Mouse (Mus musculus): ENCODE data around the gene Tbr1. TPM values are rescaled to one million over a fixed set of nuclear protein-coding genes. Genes with fewer than 3 reads are reported as not detected.

The Tbr1 gene
- polyA plus RNA-seq, 1 experiment = not detected

GRCm38 (mm10) chr2:61806346-61806825 lies 3.7 kb downstream of the Tbr1 start:
- Histone ChIP-seq H3K36me3 (ENCODE audit: control insufficient read depth, insufficient read depth, low read length) (no peaks in the 10 kb centered on the region), H3K27ac (ENCODE audit: insufficient read depth, low read depth, low read length) (no peak overlapping the region), H3K4me1 (ENCODE audit: control insufficient read depth, insufficient read depth, insufficient read length, low read length) (peaks cover 4% of the 10 kb centered on the region), H3K4me3 (ENCODE audit: low read depth, low read length) (no peak overlapping the region), H3K27me3 (ENCODE audit: control insufficient read depth, insufficient read depth, low read length) (peaks cover 72% of the 10 kb centered on the region)
- 5% methylated on average over 3 of the region's 3 CpGs for WGBS
- TF ChIP-seq POLR2A (IDR thresholded peaks at IDR 0.05; ENCODE audit: low read depth, low read length) (no peak), CTCF (IDR thresholded peaks at IDR 0.05; ENCODE audit: extremely low read depth, insufficient read length, insufficient replicate concordance, low read depth, low read length) (no peak)

DNA sequence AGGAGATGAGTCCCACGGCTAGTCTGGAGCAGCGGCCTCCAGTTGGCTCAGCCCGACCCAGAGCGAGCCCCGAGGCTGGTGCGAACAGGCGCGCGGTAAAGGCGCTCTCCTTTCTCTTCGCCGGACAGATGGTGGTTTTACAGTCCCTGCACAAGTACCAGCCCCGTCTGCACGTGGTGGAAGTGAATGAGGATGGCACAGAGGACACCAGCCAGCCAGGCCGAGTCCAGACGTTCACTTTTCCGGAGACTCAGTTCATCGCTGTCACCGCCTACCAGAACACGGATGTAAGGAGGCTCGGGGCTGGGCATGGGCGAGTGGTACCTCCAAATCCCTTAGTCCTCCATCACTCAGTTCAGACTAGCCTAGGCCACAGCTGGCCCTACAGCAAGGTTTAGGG lies 4.4 kb downstream of the Tbr1 start:
- 0 out of 2 replicates have a peak overlapping the region, but pooled peaks have one; percentile 5 for H3K4me3 ChIP-seq (ENCODE audit: low read depth, low read length)
- H3K36me3 ChIP-seq (ENCODE audit: control insufficient read depth, insufficient read depth, low read length) = no peaks in the 10 kb centered on the region
- no peak overlapping the region for H3K27ac ChIP-seq (ENCODE audit: insufficient read depth, low read depth, low read length)
- TF ChIP-seq CTCF (IDR thresholded peaks at IDR 0.05; ENCODE audit: extremely low read depth, insufficient read length, insufficient replicate concordance, low read depth, low read length) (no peak), POLR2A (IDR thresholded peaks at IDR 0.05; ENCODE audit: low read depth, low read length) (no peak)
- 3% methylated on average over 22 of the region's 22 CpGs for WGBS
- H3K4me1 ChIP-seq (ENCODE audit: control insufficient read depth, insufficient read depth, insufficient read length, low read length) = peaks cover 12% of the 10 kb centered on the region
- peaks cover 78% of the 10 kb centered on the region for H3K27me3 ChIP-seq (ENCODE audit: control insufficient read depth, insufficient read depth, low read length)

DNA sequence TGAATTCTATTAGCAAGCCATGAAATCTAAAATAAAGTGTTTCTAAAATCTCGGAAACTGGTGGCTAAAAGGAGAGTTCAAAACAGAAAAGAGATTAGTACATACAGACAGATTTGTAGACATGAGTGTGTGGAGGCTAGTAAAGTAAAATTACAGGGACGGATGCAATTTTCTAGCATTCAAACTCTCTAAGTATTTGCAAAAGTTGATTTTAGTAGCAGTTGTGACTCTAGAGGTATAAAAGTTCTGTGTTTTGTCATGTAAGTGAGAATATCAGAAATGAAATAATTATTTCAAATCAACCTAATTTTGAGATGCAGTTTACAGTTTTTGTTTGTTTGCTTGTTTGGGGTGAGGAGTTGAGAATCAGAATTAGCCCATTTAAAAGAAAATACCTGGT lies 5.1 kb downstream of the Tbr1 start:
- peaks cover 81% of the 10 kb centered on the region for H3K27me3 ChIP-seq (ENCODE audit: control insufficient read depth, insufficient read depth, low read length)
- 27% methylated on average over 2 of the region's 2 CpGs for WGBS
- H3K27ac ChIP-seq (ENCODE audit: insufficient read depth, low read depth, low read length) = no peak overlapping the region
- TF ChIP-seq CTCF (IDR thresholded peaks at IDR 0.05; ENCODE audit: extremely low read depth, insufficient read length, insufficient replicate concordance, low read depth, low read length) (no peak), POLR2A (IDR thresholded peaks at IDR 0.05; ENCODE audit: low read depth, low read length) (no peak)
- H3K36me3 ChIP-seq (ENCODE audit: control insufficient read depth, insufficient read depth, low read length) = no peaks in the 10 kb centered on the region
- no peak overlapping the region for H3K4me3 ChIP-seq (ENCODE audit: low read depth, low read length)
- H3K4me1 ChIP-seq (ENCODE audit: control insufficient read depth, insufficient read depth, insufficient read length, low read length) = peaks cover 12% of the 10 kb centered on the region

DNA sequence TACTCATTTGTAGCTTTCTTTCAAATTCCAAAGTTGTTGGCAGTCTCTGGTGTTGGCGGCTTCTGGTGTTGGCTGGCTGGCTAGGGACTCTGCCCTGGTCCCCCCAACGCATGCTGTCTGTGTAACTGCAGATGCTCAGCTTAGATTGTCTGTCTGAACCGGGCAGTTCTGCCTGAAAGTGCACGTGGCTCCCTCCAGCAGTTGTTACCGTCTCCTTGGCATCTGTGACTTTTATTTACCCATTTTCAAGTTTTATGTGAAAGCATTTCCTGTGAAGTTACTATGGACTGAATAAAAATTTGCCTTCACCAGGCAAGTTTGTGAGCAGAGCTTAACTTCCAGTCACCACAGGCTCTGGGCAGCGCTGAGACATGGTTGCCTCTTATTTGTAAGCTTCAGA lies 6.0 kb downstream of the Tbr1 start:
- Histone ChIP-seq H3K27ac (ENCODE audit: insufficient read depth, low read depth, low read length) (no peak overlapping the region), H3K4me1 (ENCODE audit: control insufficient read depth, insufficient read depth, insufficient read length, low read length) (peaks cover 12% of the 10 kb centered on the region), H3K27me3 (ENCODE audit: control insufficient read depth, insufficient read depth, low read length) (peaks cover 79% of the 10 kb centered on the region), H3K4me3 (ENCODE audit: low read depth, low read length) (no peak overlapping the region), H3K36me3 (ENCODE audit: control insufficient read depth, insufficient read depth, low read length) (no peaks in the 10 kb centered on the region)
- WGBS = 4% methylated on average over 6 of the region's 6 CpGs
- TF ChIP-seq POLR2A (IDR thresholded peaks at IDR 0.05; ENCODE audit: low read depth, low read length) (no peak), CTCF (IDR thresholded peaks at IDR 0.05; ENCODE audit: extremely low read depth, insufficient read length, insufficient replicate concordance, low read depth, low read length) (no peak)

DNA sequence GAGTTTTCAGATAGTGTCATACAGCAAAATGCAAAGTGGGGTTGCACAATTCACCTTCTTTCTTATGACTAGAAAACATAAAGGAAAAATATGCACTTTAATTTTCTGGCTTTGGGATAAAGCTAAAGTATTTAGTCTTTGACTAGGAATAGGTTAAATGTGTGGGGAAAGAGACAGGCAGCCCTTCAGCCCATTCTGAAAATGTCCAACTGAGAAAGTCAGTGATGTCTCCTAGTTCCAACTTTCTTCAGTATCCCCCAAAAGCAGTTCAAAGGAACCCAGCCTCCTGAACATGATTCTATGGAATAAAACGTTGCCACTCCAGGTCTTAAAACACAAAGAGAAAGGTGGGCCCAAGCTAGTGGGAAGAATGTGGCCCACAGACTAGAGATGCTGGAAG lies 6.7 kb downstream of the Tbr1 start:
- Histone ChIP-seq H3K27ac (ENCODE audit: insufficient read depth, low read depth, low read length) (no peak overlapping the region), H3K36me3 (ENCODE audit: control insufficient read depth, insufficient read depth, low read length) (no peaks in the 10 kb centered on the region), H3K4me3 (ENCODE audit: low read depth, low read length) (no peak overlapping the region), H3K27me3 (ENCODE audit: control insufficient read depth, insufficient read depth, low read length) (peaks cover 81% of the 10 kb centered on the region), H3K4me1 (ENCODE audit: control insufficient read depth, insufficient read depth, insufficient read length, low read length) (peaks cover 12% of the 10 kb centered on the region)
- WGBS = 10% methylated on average over 1 of the region's 1 CpGs
- no peak for TF ChIP-seq POLR2A (IDR thresholded peaks at IDR 0.05; ENCODE audit: low read depth, low read length)
- no peak for TF ChIP-seq CTCF (IDR thresholded peaks at IDR 0.05; ENCODE audit: extremely low read depth, insufficient read length, insufficient replicate concordance, low read depth, low read length)

GRCm38 (mm10) chr2:61810751-61811150 lies 8.0 kb downstream of the Tbr1 start:
- Histone ChIP-seq H3K36me3 (ENCODE audit: control insufficient read depth, insufficient read depth, low read length) (no peaks in the 10 kb centered on the region), H3K27me3 (ENCODE audit: control insufficient read depth, insufficient read depth, low read length) (peaks cover 81% of the 10 kb centered on the region)

GRCm38 (mm10) chr2:61811163-61811506 lies 8.4 kb downstream of the Tbr1 start:
- no peaks in the 10 kb centered on the region for H3K36me3 ChIP-seq (ENCODE audit: control insufficient read depth, insufficient read depth, low read length)
- 32% methylated on average over 8 of the region's 8 CpGs for WGBS
- peak overlapping the region; percentile 60; the same call in 1 of the 2 replicates for H3K4me3 ChIP-seq (ENCODE audit: low read depth, low read length)
- no peak overlapping the region for H3K27ac ChIP-seq (ENCODE audit: insufficient read depth, low read depth, low read length)
- peaks cover 81% of the 10 kb centered on the region for H3K27me3 ChIP-seq (ENCODE audit: control insufficient read depth, insufficient read depth, low read length)
- no peak for TF ChIP-seq POLR2A (IDR thresholded peaks at IDR 0.05; ENCODE audit: low read depth, low read length)
- no peak for TF ChIP-seq CTCF (IDR thresholded peaks at IDR 0.05; ENCODE audit: extremely low read depth, insufficient read length, insufficient replicate concordance, low read depth, low read length)
- peaks cover 12% of the 10 kb centered on the region for H3K4me1 ChIP-seq (ENCODE audit: control insufficient read depth, insufficient read depth, insufficient read length, low read length)

More at GRCm38 (mm10) chr2:61810751-61811150, 8.0 kb downstream of the Tbr1 start:
- H3K27ac ChIP-seq (ENCODE audit: insufficient read depth, low read depth, low read length) = no peak overlapping the region
- WGBS = 51% methylated on average over 4 of the region's 4 CpGs
- H3K4me3 ChIP-seq (ENCODE audit: low read depth, low read length) = no peak overlapping the region
- TF ChIP-seq CTCF (IDR thresholded peaks at IDR 0.05; ENCODE audit: extremely low read depth, insufficient read length, insufficient replicate concordance, low read depth, low read length) (no peak), POLR2A (IDR thresholded peaks at IDR 0.05; ENCODE audit: low read depth, low read length) (no peak)
- H3K4me1 ChIP-seq (ENCODE audit: control insufficient read depth, insufficient read depth, insufficient read length, low read length) = peaks cover 12% of the 10 kb centered on the region

All from small intestine, adult 2 months (tissue).